Mouse (Mus musculus) small intestine, adult 2 months (tissue): Measurements from ENCODE around the gene Slc12a8.

Experiments used
- CTCF ChIP-seq: fragments of 200-500 bp; IDR thresholded peaks from 2 replicates; pipeline ENCODE4 v1.5.1; 2012; ENCODE audit warnings: low read depth, mild to moderate bottlenecking, control low read depth, inconsistent platforms, low read length, moderate library complexity, mixed read lengths; ENCODE audit not compliant: insufficient replicate concordance, insufficient read length; ENCODE audit errors: extremely low read depth
- POLR2A ChIP-seq: fragments of 200-500 bp; IDR thresholded peaks from 2 replicates; pipeline ENCODE4 v1.6.1; 2012; ENCODE audit warnings: low read depth, mild to moderate bottlenecking, control low read depth, inconsistent platforms, low read length, moderate library complexity

- TF ChIP-seq POLR2A = no peak
- TF ChIP-seq CTCF = no peak
Observed at GRCm38 (mm10) chr16:33682651-33683050, 165.5 kb downstream of the Slc12a8 start.
